Mouse (Mus musculus): Measurements from ENCODE around the gene Arrb2. TPM values are rescaled to one million over a fixed set of nuclear protein-coding genes. Genes with fewer than 3 reads are reported as not detected.
"Not testable (repeated sequence)": the region's sequence is repeated elsewhere in the genome, so short reads cannot be mapped to it uniquely, and the experiment has no call there.

Gene Arrb2
- polyA plus RNA-seq, 1 experiment from 2014 or later: 49.2 TPM

DNA sequence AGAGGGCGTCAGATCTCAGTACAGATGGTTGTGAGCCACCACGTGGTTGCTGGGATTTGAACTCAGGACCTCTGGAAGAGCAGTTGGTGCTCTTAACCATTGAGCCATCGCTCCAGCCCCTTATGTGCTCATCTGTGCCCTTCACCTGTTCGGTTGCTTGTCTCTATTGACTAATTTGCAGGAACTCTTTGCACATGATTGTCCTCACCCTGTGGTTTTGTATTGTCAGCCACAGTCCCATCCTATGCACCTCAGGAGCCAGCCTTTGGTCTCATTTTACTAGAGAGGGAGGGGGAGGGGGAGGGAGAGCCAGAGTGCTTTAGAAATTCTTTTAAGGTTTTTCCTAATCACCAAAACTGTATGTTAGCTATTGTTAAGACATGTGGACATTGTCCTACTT is 14.2 kb upstream of the Arrb2 start:
- no peaks in the 10 kb centered on the region for H3K9me3 ChIP-seq (replicated peaks; ENCODE audit: control insufficient read depth, low read length)
- H3K36me3 ChIP-seq (ENCODE audit: control insufficient read depth, insufficient read depth, low read length): no peaks in the 10 kb centered on the region
- WGBS: 69% methylated on average over 4 of the region's 4 CpGs
- H3K4me2 ChIP-seq (ENCODE audit: low read length): no peak overlapping the region
- H3K4me1 ChIP-seq (ENCODE audit: control insufficient read depth, insufficient read depth, low read length): no peaks in the 10 kb centered on the region
- H3K9ac ChIP-seq (ENCODE audit: low read length): no peak overlapping the region
- no peak overlapping the region for H3K27ac ChIP-seq (ENCODE audit: low read depth, low read length)
- DNase-seq (ENCODE audit: low spot score) (no peak), ATAC-seq (no peak)
- H3K4me3 ChIP-seq (ENCODE audit: low read depth, low read length): no peak overlapping the region
- H3K27me3 ChIP-seq (replicated peaks; ENCODE audit: control insufficient read depth, insufficient read depth, low read length): no peaks in the 10 kb centered on the region

DNA sequence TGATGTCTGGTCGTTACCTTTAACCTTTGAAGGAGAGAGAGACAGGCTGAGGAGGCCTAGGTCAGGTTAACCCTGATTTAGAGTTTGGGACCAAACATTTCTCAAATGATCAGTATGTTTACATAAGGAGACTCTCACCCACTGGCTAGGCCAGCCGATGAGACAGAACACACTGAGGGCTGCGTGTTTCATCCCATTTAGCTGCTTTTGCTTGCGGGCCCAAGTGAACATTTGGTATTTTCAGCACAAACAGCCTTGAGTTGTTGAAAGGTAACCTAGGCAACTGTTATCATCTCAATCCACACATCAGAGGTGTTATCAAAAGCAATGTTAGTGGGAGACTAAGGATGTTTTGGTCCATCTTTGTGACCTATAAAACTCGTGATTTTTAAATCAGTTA is 12.9 kb upstream of the Arrb2 start:
- no peaks in the 10 kb centered on the region for H3K9me3 ChIP-seq (replicated peaks; ENCODE audit: control insufficient read depth, low read length)
- no peaks in the 10 kb centered on the region for H3K36me3 ChIP-seq (ENCODE audit: control insufficient read depth, insufficient read depth, low read length)
- H3K4me3 ChIP-seq (ENCODE audit: low read depth, low read length): no peak overlapping the region
- no peak for DNase-seq (ENCODE audit: low spot score)
- WGBS: 79% methylated on average over 5 of the region's 5 CpGs
- H3K27ac ChIP-seq (ENCODE audit: low read depth, low read length): no peak overlapping the region
- no peak for ATAC-seq
- no peak overlapping the region for H3K4me2 ChIP-seq (ENCODE audit: low read length)
- no peaks in the 10 kb centered on the region for H3K27me3 ChIP-seq (replicated peaks; ENCODE audit: control insufficient read depth, insufficient read depth, low read length)
- no peak overlapping the region for H3K9ac ChIP-seq (ENCODE audit: low read length)
- H3K4me1 ChIP-seq (ENCODE audit: control insufficient read depth, insufficient read depth, low read length): no peaks in the 10 kb centered on the region

DNA sequence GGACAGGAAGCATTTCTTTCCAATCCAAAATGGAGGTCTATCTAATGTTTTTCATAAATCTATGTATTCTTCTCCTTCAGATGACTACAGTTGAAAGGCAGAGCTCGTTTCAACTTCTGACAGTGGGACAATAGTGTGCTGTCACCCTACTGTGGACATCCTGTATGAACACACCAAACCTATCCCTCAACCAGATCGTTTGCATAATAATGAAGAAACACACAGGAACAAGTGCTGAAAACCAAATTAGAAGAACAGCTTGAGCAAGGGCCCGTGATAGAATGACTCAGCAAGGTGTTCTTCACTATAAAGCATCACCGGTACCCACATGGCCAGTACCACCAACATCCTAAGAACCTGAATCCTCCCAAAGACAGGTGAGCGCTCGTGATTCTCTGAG is 5.8 kb upstream of the Arrb2 start:
- not testable (repeated sequence) for H3K27me3 ChIP-seq (replicated peaks; ENCODE audit: control insufficient read depth, insufficient read depth, low read length); H3K9me3 ChIP-seq (replicated peaks; ENCODE audit: control insufficient read depth, low read length); H3K9ac ChIP-seq (ENCODE audit: low read length); H3K4me1 ChIP-seq (ENCODE audit: control insufficient read depth, insufficient read depth, low read length); H3K4me3 ChIP-seq (ENCODE audit: low read depth, low read length); H3K4me2 ChIP-seq (ENCODE audit: low read length); ATAC-seq; H3K27ac ChIP-seq (ENCODE audit: low read depth, low read length); H3K36me3 ChIP-seq (ENCODE audit: control insufficient read depth, insufficient read depth, low read length); DNase-seq (ENCODE audit: low spot score)
- 63% methylated on average over 6 of the region's 6 CpGs for WGBS

DNA sequence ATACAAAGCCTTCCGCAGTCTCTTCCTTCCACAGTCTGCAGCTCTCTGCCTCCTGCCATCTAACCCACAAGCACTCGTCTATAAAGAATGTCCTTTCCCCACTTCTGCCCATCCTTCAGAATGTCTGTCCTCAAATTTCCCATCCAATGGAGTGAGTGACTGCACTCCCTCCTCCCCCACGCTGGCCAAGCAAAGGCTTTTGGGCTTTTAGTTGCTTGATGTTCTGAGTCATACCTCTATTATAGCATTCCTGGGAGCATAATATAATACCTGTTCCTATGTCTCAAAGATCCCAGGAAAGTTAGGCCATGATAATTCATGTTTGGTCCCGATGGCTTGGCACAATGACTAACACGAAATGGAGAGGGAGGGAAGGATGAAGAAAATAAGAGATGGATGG is 861 bp upstream of the Arrb2 start:
- Histone ChIP-seq H3K27ac (ENCODE audit: low read depth, low read length) (peak overlapping the region; percentile 86), H3K27me3 (replicated peaks; ENCODE audit: control insufficient read depth, insufficient read depth, low read length) (no peaks in the 10 kb centered on the region), H3K9me3 (replicated peaks; ENCODE audit: control insufficient read depth, low read length) (no peaks in the 10 kb centered on the region), H3K36me3 (ENCODE audit: control insufficient read depth, insufficient read depth, low read length) (peaks cover 12% of the 10 kb centered on the region), H3K4me2 (ENCODE audit: low read length) (peak overlapping the region; percentile 67), H3K4me3 (ENCODE audit: low read depth, low read length) (peak overlapping the region; percentile 80; the same call in 1 of the 2 replicates), H3K4me1 (ENCODE audit: control insufficient read depth, insufficient read depth, low read length) (peaks cover 12% of the 10 kb centered on the region), H3K9ac (ENCODE audit: low read length) (peak overlapping the region; percentile 84; the same call in 1 of the 2 replicates)
- no peak for ATAC-seq
- no peak for DNase-seq (ENCODE audit: low spot score)
- WGBS: 28% methylated on average over 5 of the region's 5 CpGs

DNA sequence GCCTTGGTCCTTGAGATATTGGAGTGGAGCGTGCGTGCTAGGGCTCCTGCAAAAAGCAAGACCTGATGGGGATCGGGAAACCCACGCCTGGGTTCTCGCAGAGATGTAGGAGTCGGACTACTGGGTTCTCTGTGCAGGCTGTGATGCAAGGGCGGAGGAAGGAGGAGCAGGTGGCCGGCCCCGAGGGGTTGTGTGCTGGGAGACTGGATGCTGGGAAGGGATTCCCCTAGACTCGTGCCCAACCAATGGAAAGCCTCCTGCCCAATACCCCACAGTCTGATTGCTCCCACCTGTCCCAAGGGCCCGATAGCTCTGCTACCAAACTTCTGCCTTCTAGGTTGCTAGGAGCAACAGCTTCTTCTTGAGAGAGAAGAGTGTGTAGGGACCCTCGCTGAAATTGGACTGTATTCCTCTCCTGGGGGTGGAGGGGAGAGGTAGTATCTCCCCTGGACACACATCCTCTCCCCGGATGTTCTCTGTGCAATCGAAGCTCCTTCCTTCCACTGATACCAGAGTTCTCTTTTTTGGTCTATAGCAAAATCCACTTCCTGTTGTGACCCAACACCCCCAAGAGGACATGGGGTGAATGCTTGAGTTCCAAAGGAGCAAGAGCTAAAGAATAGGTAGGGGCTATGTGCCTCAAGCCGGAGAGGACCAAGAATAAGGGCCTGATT is 597 bp downstream of the Arrb2 start:
- DNase-seq (ENCODE audit: low spot score) (peak; percentile 58), ATAC-seq (peak; percentile 57)
- Histone ChIP-seq H3K27me3 (replicated peaks; ENCODE audit: control insufficient read depth, insufficient read depth, low read length) (no peaks in the 10 kb centered on the region), H3K36me3 (ENCODE audit: control insufficient read depth, insufficient read depth, low read length) (peaks cover 27% of the 10 kb centered on the region), H3K4me2 (ENCODE audit: low read length) (peak overlapping the region; percentile 67), H3K4me3 (ENCODE audit: low read depth, low read length) (peak overlapping the region; percentile 80), H3K27ac (ENCODE audit: low read depth, low read length) (peak overlapping the region; percentile 86), H3K9ac (ENCODE audit: low read length) (peak overlapping the region; percentile 84), H3K4me1 (ENCODE audit: control insufficient read depth, insufficient read depth, low read length) (peaks cover 12% of the 10 kb centered on the region), H3K9me3 (replicated peaks; ENCODE audit: control insufficient read depth, low read length) (no peaks in the 10 kb centered on the region)
- 5% methylated on average over 15 of the region's 15 CpGs for whole genome bisulfite sequencing

DNA sequence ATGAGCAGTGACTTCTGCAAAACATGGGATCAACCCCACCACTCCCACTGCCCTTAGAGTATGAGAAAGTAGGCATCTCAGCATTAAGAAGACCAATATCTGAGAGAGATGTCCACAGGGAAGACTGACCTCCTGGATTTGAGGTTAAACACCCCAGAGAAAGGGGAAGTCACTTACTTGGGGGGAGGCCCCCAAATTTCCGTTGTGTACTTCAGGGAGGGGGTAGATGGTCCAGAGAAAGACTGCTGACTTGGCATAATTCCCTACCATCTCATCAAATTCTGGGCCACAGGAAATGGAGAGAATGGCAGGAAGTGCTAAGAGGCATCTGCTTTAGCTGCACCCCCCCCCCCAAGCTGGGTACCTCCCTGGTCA is 1.1 kb downstream of the Arrb2 start:
- Histone ChIP-seq H3K27me3 (replicated peaks; ENCODE audit: control insufficient read depth, insufficient read depth, low read length) (no peaks in the 10 kb centered on the region), H3K4me2 (ENCODE audit: low read length) (peak overlapping the region; percentile 67), H3K9ac (ENCODE audit: low read length) (peak overlapping the region; percentile 84), H3K9me3 (replicated peaks; ENCODE audit: control insufficient read depth, low read length) (no peaks in the 10 kb centered on the region), H3K36me3 (ENCODE audit: control insufficient read depth, insufficient read depth, low read length) (peaks cover 32% of the 10 kb centered on the region), H3K4me1 (ENCODE audit: control insufficient read depth, insufficient read depth, low read length) (peaks cover 12% of the 10 kb centered on the region), H3K27ac (ENCODE audit: low read depth, low read length) (no peak overlapping the region), H3K4me3 (ENCODE audit: low read depth, low read length) (peak overlapping the region; percentile 80)
- WGBS: 67% methylated on average over 1 of the region's 1 CpGs
- DNase-seq (ENCODE audit: low spot score) (no peak), ATAC-seq (no peak)

DNA sequence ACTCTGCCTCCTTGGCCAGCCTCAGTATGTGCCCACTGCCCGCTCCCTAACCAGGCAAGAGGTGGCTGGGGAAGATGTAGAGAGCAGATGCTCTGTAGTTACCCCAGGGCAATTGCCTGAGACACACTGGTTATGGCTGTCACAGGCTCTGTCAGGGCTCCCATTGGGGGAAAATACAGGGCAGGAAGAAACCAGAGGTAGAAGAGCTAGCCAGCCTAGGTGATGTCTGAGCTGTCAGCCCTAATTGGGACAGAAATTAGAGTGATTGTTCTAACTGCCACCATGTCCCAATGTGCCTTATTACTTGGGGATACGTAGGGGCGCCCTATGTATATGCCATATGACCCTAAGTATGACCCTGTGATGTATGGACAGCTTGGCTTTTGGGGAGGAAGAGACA is 1.5 kb downstream of the Arrb2 start:
- DNase-seq (ENCODE audit: low spot score) (no peak), ATAC-seq (no peak)
- no peaks in the 10 kb centered on the region for H3K27me3 ChIP-seq (replicated peaks; ENCODE audit: control insufficient read depth, insufficient read depth, low read length)
- 93% methylated on average over 3 of the region's 3 CpGs for WGBS
- no peak overlapping the region for H3K27ac ChIP-seq (ENCODE audit: low read depth, low read length)
- no peak overlapping the region for H3K4me3 ChIP-seq (ENCODE audit: low read depth, low read length)
- peak overlapping the region; percentile 67 for H3K4me2 ChIP-seq (ENCODE audit: low read length)
- peak overlapping the region; percentile 4; the same call in 1 of the 2 replicates for H3K9ac ChIP-seq (ENCODE audit: low read length)
- H3K36me3 ChIP-seq (ENCODE audit: control insufficient read depth, insufficient read depth, low read length): peaks cover 36% of the 10 kb centered on the region
- H3K9me3 ChIP-seq (replicated peaks; ENCODE audit: control insufficient read depth, low read length): no peaks in the 10 kb centered on the region
- H3K4me1 ChIP-seq (ENCODE audit: control insufficient read depth, insufficient read depth, low read length): peaks cover 12% of the 10 kb centered on the region

DNA sequence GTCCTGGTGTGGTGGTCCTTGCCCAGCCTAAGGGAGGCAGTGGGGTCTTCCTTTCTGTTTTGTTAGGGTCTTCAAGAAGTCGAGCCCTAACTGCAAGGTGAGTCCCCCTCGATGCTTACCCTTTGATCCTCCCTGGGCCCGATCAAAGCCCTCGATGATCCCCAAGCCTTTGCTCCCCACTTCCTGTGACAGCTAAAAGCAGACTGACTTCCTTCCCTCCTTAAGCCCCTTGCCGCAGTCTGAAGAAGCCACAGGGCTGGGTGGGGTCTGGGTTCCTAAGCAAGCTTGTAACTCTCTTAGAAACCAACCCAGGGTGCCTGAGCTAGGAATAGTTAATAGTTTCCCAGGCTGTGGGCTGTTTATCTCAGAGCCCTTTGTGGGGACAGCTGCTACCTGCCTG is 3.0 kb downstream of the Arrb2 start:
- 91% methylated on average over 5 of the region's 5 CpGs for WGBS
- Histone ChIP-seq H3K9ac (ENCODE audit: low read length) (no peak overlapping the region), H3K9me3 (replicated peaks; ENCODE audit: control insufficient read depth, low read length) (no peaks in the 10 kb centered on the region), H3K36me3 (ENCODE audit: control insufficient read depth, insufficient read depth, low read length) (peaks cover 51% of the 10 kb centered on the region), H3K4me1 (ENCODE audit: control insufficient read depth, insufficient read depth, low read length) (peaks cover 12% of the 10 kb centered on the region), H3K27ac (ENCODE audit: low read depth, low read length) (no peak overlapping the region), H3K4me2 (ENCODE audit: low read length) (no peak overlapping the region), H3K4me3 (ENCODE audit: low read depth, low read length) (no peak overlapping the region), H3K27me3 (replicated peaks; ENCODE audit: control insufficient read depth, insufficient read depth, low read length) (no peaks in the 10 kb centered on the region)
- no peak for ATAC-seq
- no peak for DNase-seq (ENCODE audit: low spot score)

DNA sequence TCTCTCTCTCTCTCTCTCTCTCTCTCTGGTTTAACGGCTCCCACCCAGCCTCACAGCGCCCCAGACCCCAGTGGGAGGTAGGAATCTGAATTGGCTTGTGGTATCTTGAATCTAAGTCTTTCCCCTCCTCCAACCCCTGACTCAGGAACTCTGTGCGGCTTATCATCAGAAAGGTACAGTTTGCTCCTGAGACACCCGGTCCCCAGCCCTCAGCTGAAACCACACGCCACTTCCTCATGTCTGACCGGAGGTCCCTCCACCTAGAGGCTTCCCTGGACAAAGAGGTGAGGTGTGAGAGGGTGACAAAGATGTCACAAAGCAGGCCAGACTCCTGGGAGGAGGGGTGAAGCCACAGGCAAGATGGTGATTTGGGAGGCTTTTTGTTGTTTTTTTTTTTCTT is 5.0 kb downstream of the Arrb2 start:
- Histone ChIP-seq H3K9ac (ENCODE audit: low read length) (no peak overlapping the region), H3K4me1 (ENCODE audit: control insufficient read depth, insufficient read depth, low read length) (peaks cover 12% of the 10 kb centered on the region), H3K27ac (ENCODE audit: low read depth, low read length) (no peak overlapping the region), H3K4me2 (ENCODE audit: low read length) (no peak overlapping the region), H3K27me3 (replicated peaks; ENCODE audit: control insufficient read depth, insufficient read depth, low read length) (no peaks in the 10 kb centered on the region), H3K36me3 (ENCODE audit: control insufficient read depth, insufficient read depth, low read length) (peaks cover 64% of the 10 kb centered on the region), H3K4me3 (ENCODE audit: low read depth, low read length) (no peak overlapping the region), H3K9me3 (replicated peaks; ENCODE audit: control insufficient read depth, low read length) (no peaks in the 10 kb centered on the region)
- no peak for DNase-seq (ENCODE audit: low spot score)
- WGBS: 94% methylated on average over 6 of the region's 6 CpGs
- ATAC-seq: no peak

All from forebrain, embryonic 14.5 days (tissue).